Mouse (Mus musculus) intestine, embryonic 16.5 days (tissue): ENCODE results near the gene Hdc. TPM values are rescaled to one million over a fixed set of nuclear protein-coding genes. Genes with fewer than 3 reads are reported as not detected.
"Not testable (repeated sequence)": the region's sequence is repeated elsewhere in the genome, so short reads cannot be mapped to it uniquely, and the experiment has no call there.

Experiments used
- ATAC-seq: fragments of 200-750 bp; cut with Nextera tagmentation; 2 replicates; pipeline ENCODE4 v1.8.0; 2017; ENCODE audit warnings: moderate TSS enrichment, moderate library complexity
- H3K27ac ChIP-seq: fragments of 300-500 bp; sonication (generic); 2 replicates; pipeline ENCODE4 v1.5.1; 2014; ENCODE audit warnings: mild to moderate bottlenecking, low read length
- H3K27me3 ChIP-seq: fragments of 300-500 bp; sonication (generic); replicated peaks from 2 replicates; pipeline ENCODE4 v1.6.1; 2014; ENCODE audit warnings: low read length, control low read depth, mixed read lengths; ENCODE audit not compliant: control insufficient read depth, insufficient read depth
- H3K36me3 ChIP-seq: fragments of 300-500 bp; sonication (generic); 2 replicates; pipeline ENCODE4 v1.6.1; 2014; ENCODE audit warnings: low read length, control low read depth; ENCODE audit not compliant: control insufficient read depth, insufficient read depth
- H3K4me1 ChIP-seq: fragments of 300-500 bp; sonication (generic); 2 replicates; pipeline ENCODE4 v1.6.1; 2014; ENCODE audit warnings: low read length, control low read depth, mixed read lengths; ENCODE audit not compliant: control insufficient read depth, insufficient read depth
- H3K4me2 ChIP-seq: fragments of 300-500 bp; sonication (generic); 2 replicates; pipeline ENCODE4 v1.6.1; 2014; ENCODE audit warnings: low read depth, low read length, control low read depth
- H3K4me3 ChIP-seq: fragments of 300-500 bp; sonication (generic); 2 replicates; pipeline ENCODE4 v1.5.1; 2014; ENCODE audit warnings: mild to moderate bottlenecking, low read length
- H3K9ac ChIP-seq: fragments of 300-500 bp; sonication (generic); 2 replicates; pipeline ENCODE4 v1.6.1; 2014; ENCODE audit warnings: low read depth, low read length
- H3K9me3 ChIP-seq: fragments of 300-500 bp; sonication (generic); 2 replicates; pipeline ENCODE4 v1.6.1; 2016; ENCODE audit warnings: low read length, control low read depth; ENCODE audit not compliant: control insufficient read depth
- WGBS: fragments of 180-500 bp; shearing (Covaris S2); extraction: QIAGEN DNeasy Blood & Tissue Kit; methylation state at CpG from one replicate; pipeline ENCODE4 v1.1.7; 2014; 5-methylcytosine and 5-hydroxymethylcytosine counted together
- polyA plus RNA-seq: library from polyadenylated mRNA; unstranded; fragments of >200 nt; fragmentation: Nextera tagmentation; extraction: Ambion mirVana; gene quantifications from 2 replicates; pipeline ENCODE4 v1.2.1, GENCODE M21; 2015

Gene Hdc
- polyA plus RNA-seq, 1 experiment from 2014 or later: 3.5 TPM

DNA sequence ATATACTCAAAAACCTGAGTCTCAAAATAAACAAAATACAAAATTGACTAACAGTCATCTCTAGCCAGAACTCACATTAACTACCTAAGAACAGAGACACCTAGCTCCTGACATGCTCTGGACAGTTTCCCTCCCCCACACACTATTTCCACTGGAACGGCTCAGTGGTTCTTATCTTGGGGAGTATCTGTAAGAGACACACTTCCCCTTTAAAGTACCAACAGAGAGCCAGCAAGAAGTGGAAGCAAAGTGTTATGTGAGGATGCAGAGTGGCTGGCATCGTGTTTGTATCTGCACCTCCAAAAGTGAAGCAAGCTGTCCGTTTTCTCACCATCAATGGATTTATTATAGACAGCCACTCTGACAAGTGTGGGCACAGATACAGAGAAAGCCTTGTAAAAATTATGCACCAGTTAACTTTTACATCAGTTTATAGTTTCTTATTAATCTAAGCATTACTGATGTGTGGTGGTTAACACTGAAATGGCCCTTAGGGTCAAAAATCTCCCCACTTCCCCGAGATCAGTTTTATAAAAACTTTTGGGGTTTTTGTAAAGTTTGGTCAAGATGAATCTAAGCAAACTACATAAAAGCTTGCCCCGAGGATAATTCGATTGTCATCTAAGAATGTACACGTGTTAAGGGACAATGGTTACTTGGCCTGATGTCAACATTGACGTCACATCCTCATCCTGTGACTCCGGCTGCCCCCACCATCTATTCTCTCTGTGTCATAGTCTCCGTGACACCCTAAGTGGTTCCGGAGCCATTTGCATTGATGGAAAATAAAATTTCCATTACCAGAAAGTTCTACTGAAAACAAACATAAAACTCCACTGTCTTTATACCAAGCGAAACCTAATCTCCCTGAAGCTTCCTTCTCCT, 17.1 kb upstream of the Hdc start:
- Histone ChIP-seq H3K4me3 (no peak overlapping the region), H3K9ac (no peak overlapping the region), H3K27ac (no peak overlapping the region), H3K9me3 (no peaks in the 10 kb centered on the region), H3K27me3 (no peaks in the 10 kb centered on the region), H3K4me2 (no peak overlapping the region), H3K4me1 (no peaks in the 10 kb centered on the region), H3K36me3 (peaks cover 9% of the 10 kb centered on the region)
- 79% methylated on average over 12 of the region's 12 CpGs for WGBS
- no peak for ATAC-seq

GRCm38 (mm10) chr2:126633165-126633564, 14.1 kb upstream of the Hdc start:
- no peak for ATAC-seq
- no peaks in the 10 kb centered on the region for H3K4me1 ChIP-seq
- H3K9ac ChIP-seq: no peak overlapping the region
- no peaks in the 10 kb centered on the region for H3K9me3 ChIP-seq
- H3K27ac ChIP-seq: no peak overlapping the region
- WGBS: 87% methylated on average over 2 of the region's 2 CpGs
- no peaks in the 10 kb centered on the region for H3K27me3 ChIP-seq
- H3K4me2 ChIP-seq: no peak overlapping the region
- H3K4me3 ChIP-seq: no peak overlapping the region
- H3K36me3 ChIP-seq: no peaks in the 10 kb centered on the region

- Histone ChIP-seq H3K9ac (no peak overlapping the region), H3K4me3 (no peak overlapping the region), H3K9me3 (no peaks in the 10 kb centered on the region), H3K4me2 (no peak overlapping the region), H3K27ac (no peak overlapping the region), H3K27me3 (no peaks in the 10 kb centered on the region), H3K4me1 (no peaks in the 10 kb centered on the region), H3K36me3 (no peaks in the 10 kb centered on the region)
- ATAC-seq: no peak
- WGBS: 87% methylated on average over 9 of the region's 9 CpGs
Measured at GRCm38 (mm10) chr2:126628455-126628995, 9.4 kb upstream of the Hdc start.

DNA sequence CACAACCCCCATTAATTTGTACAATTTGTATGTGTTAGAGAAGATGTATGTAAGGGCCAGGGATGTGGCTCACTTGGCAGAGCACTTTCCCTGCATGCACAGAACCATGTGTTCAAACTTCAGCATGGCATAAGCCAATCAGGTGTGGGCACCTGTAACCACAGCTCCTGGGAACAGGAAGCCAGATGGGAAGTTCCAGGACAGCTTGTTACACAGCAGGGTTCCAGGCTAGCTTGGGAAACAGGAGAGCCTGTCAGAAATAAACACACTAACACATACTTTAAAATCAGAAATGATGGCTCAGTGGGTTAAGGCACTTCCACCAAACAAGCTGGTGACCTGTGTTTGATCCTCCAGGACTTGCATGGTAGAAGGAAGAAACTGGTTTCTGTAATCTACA, 4.0 kb upstream of the Hdc start:
- ATAC-seq: no peak
- Histone ChIP-seq H3K4me1 (no peaks in the 10 kb centered on the region), H3K9me3 (no peaks in the 10 kb centered on the region), H3K27ac (no peak overlapping the region), H3K4me3 (no peak overlapping the region), H3K4me2 (no peak overlapping the region), H3K27me3 (no peaks in the 10 kb centered on the region), H3K9ac (no peak overlapping the region), H3K36me3 (no peaks in the 10 kb centered on the region)

- H3K27ac ChIP-seq: no peak overlapping the region
- H3K27me3 ChIP-seq: no peaks in the 10 kb centered on the region
- H3K4me2 ChIP-seq: no peak overlapping the region
- no peaks in the 10 kb centered on the region for H3K36me3 ChIP-seq
- no peak for ATAC-seq
- no peaks in the 10 kb centered on the region for H3K9me3 ChIP-seq
- H3K9ac ChIP-seq: no peak overlapping the region
- no peak overlapping the region for H3K4me3 ChIP-seq
- H3K4me1 ChIP-seq: no peaks in the 10 kb centered on the region
- 80% methylated on average over 2 of the region's 2 CpGs for whole genome bisulfite sequencing
Measured at GRCm38 (mm10) chr2:126622455-126622854, 3.4 kb upstream of the Hdc start.

DNA sequence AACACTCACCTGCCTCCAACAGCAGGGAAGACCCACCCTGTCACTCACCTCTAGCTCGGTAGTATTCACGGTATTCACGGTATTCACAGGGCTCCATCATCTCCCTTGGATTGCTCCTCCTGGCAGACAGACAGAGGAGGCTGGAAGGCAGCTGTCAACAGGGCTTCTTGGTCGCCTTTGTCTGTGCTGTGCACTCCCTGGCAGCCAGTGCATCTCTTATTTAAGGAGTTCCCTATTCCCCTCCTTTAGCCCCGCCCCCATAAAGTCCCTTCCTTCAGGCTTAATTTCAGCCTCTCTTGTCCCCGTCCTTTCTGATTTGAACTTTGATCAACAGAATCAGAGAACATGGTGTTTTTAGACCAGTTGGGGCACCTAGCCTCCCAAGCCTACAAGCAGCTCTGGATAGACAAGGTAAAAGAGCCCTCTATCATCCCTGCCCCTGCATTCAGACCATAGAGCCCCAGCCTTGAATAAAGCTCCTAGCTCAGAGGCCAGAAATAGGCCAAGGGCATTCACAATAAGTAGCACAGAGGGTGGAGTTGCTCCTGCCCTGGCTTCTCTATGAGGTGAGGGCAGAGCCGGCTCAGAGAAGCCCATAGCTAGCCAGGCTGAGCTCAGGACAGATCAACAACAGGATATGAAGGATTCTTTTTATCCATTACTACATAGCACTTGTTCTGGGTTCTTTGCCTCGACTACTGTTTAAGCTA, 474 bp downstream of the Hdc start:
- H3K4me1 ChIP-seq: no peaks in the 10 kb centered on the region
- H3K9me3 ChIP-seq: no peaks in the 10 kb centered on the region
- ATAC-seq: no peak
- no peaks in the 10 kb centered on the region for H3K27me3 ChIP-seq
- no peak overlapping the region for H3K9ac ChIP-seq
- 31% methylated on average over 8 of the region's 8 CpGs for WGBS
- no peak overlapping the region for H3K27ac ChIP-seq
- no peak overlapping the region for H3K4me2 ChIP-seq
- H3K36me3 ChIP-seq: no peaks in the 10 kb centered on the region
- no peak overlapping the region for H3K4me3 ChIP-seq

- ATAC-seq: no peak
- no peak overlapping the region for H3K27ac ChIP-seq
- no peaks in the 10 kb centered on the region for H3K9me3 ChIP-seq
- no peaks in the 10 kb centered on the region for H3K36me3 ChIP-seq
- H3K4me3 ChIP-seq: no peak overlapping the region
- H3K27me3 ChIP-seq: no peaks in the 10 kb centered on the region
- H3K4me1 ChIP-seq: no peaks in the 10 kb centered on the region
- WGBS: 87% methylated on average over 3 of the region's 3 CpGs
- no peak overlapping the region for H3K4me2 ChIP-seq
- H3K9ac ChIP-seq: no peak overlapping the region
Measured at GRCm38 (mm10) chr2:126615355-126615754, 3.7 kb downstream of the Hdc start.

GRCm38 (mm10) chr2:126609600-126609999, 9.5 kb downstream of the Hdc start:
- ATAC-seq, H3K9me3 ChIP-seq, H3K36me3 ChIP-seq, H3K4me3 ChIP-seq, H3K4me2 ChIP-seq, H3K27ac ChIP-seq, H3K9ac ChIP-seq, H3K27me3 ChIP-seq, H3K4me1 ChIP-seq: not testable (repeated sequence)
- 64% methylated on average over 12 of the region's 12 CpGs for WGBS

GRCm38 (mm10) chr2:126607553-126608203, 11.4 kb downstream of the Hdc start:
- Histone ChIP-seq H3K36me3 (no peaks in the 10 kb centered on the region), H3K4me1 (no peaks in the 10 kb centered on the region), H3K27ac (no peak overlapping the region), H3K9me3 (no peaks in the 10 kb centered on the region), H3K27me3 (no peaks in the 10 kb centered on the region), H3K9ac (no peak overlapping the region), H3K4me2 (no peak overlapping the region), H3K4me3 (no peak overlapping the region)
- 55% methylated on average over 10 of the region's 10 CpGs for WGBS
- ATAC-seq: no peak
